Mouse (Mus musculus): ENCODE measurements at regions not wholly inside any gene's neighbourhood (a gene's known extent, or its start where the extent isn't known, plus 50 kb on each side); places are given as distances from the start of the nearest gene placed in this dataset.
A peak's percentile ranks its signal among the peaks of the same experiment; 100 is the strongest.

- DNase-seq (ENCODE audit: low spot score): no peak
Observed at GRCm38 (mm10) chr10:41018888-41019287, 53.2 kb downstream of the Gpr6 start.

GRCm38 (mm10) chr10:41016547-41016946 lies 55.5 kb downstream of the Gpr6 start:
- DNase-seq (ENCODE audit: low spot score): no peak

DNA sequence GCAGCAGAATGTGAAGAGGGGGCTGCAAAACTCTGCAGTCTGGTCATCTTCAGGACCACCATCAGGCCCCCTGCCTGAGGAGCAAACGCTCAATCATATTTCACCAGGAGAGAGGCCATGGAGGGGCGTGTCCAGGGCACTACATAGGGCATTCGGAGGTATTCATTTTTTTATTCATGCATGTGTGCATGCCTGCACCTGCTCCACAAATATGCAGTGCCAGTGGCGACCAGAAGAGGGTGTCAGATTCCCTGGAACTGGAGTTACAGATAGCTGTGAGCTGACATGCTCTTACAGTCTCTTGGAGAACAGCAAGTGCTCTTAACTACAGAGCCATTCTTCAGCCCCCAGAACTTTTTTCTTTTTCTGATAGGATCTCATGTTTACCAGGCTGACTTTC lies 56.4 kb downstream of the Gpr6 start:
- DNase-seq (ENCODE audit: low spot score): peak; percentile 42

GRCm38 (mm10) chr10:41010585-41010984 lies 61.5 kb downstream of the Gpr6 start:
- DNase-seq (ENCODE audit: low spot score): no peak

DNA sequence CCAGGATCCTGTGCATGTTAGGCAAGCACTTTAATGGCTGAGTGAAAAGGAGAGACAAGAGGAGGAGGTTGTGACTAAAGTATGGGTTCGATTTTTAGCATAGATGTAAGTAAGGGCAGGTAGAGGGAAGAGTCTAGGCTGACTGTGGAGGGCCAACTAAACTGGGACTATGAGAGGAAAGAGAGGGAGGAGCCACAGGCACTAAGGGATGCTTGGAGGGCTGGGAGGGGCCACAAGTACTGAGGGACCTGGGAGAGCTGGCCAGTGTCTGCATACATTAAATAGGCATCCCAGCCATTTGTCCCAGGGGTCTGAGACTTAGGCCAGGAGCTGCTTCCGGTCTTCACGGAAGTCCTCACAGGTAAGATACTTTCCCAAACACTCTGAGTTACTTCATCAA lies 64.2 kb downstream of the Gpr6 start:
- no peak for DNase-seq (ENCODE audit: low spot score)

DNA sequence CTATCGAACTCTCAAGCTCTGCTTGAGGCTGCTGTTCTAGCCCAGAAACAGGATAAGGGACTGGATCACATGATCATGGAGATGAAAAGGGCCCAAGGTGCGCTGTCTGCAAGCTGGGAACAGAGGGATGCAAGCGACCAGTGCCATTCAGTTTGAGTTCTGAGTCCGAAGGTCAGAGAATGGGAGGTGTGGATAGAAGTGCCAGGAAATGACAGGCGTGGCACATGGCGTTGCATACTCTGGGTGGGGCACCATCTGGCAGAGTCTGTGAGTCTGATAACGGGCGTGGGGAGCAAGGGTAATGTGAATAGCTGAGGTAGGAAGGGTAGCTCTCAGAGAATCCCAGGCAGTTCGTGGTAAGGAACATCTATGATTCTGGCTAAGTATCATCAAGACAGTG lies 65.5 kb downstream of the Gpr6 start:
- DNase-seq (ENCODE audit: low spot score): no peak

DNA sequence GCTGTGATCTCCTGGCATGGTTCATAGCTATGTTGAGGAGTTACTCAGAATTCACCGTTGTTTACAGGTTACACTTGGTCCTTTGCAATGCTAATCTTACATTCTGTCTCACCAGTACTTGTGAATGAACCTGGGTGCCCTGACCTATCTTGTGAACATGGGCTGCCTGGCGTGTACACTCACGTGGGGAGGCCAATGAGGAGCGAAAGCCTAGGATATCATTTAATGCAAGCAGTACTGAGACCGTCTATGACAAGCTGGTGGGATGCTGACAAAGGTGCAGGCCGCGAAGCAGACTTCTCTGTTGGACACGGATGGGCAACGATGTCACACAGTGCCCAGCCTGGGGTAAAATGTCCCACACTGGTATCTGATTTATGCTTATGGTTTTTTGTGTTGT lies 66.3 kb downstream of the Gpr6 start:
- no peak for DNase-seq (ENCODE audit: low spot score)

DNA sequence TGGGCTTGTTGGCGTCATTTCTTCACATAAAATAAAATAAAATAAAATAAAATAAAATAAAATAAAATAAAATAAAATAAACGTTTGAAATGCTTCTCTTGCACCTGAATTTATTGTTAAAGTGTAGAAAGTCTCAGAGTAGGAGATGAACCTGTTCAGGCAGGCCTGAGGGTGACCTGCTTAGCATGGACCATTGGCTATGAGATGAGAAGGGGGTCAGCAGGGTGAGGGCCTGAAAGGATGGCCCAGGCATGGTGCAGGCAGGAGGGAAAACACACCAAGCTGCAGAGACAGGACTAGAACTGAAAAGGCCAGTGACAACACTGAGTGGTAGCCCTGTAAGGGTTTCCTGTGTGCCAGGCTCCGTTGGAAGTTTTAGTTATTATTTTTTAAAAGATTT lies 67.3 kb downstream of the Gpr6 start:
- no peak for DNase-seq (ENCODE audit: low spot score)

DNA sequence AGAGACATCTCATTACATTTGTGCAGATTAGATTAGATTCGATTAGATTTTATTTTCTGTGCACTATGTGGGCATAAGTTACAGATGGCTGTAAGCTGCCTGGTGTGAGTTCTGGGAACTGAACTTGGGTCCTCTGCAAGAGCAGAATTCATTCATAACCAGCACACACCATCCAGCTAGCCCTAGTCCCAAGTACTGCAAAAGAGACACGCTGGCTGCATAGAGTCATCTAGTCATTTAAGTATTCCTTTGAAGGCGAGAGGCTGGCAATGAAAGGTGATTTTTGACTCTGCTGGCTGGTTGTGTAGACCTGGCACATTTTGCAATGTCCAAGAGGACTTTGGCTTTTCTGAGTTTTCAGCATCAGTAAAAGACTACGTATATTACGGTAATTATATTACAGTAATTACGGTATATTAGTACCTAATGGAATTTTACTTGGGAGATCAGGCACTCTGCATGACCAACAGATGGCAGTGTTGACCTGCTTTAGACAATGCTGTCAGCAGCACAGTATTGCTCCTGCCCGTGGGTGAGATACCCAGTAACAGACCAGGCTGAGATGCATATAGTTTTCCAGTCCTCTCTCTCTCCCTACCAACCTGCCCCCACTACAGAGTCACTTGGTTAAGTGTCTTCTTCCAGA lies 67.9 kb downstream of the Gpr6 start:
- DNase-seq (ENCODE audit: low spot score): peak; percentile 87

GRCm38 (mm10) chr10:41003197-41003596 lies 68.9 kb downstream of the Gpr6 start:
- no peak for DNase-seq (ENCODE audit: low spot score)

DNA sequence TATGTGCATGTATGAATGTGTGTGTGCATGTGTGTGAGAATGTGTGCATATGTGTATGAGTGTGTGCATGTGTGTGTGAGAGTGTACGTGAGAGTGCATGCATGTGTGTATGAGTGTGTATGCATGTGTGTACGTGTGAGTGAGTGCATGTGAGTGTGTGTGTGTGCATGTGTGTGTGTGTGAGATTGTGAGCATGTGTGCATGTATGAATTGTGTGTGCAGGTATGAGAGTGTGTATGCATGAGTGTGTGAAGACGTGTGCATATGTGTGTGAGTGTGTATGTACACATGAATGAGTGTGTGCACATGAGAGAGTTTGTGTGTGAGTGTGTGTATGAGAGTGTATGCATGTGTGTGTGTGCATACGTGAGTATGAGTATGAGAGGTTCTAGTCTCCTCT lies 71.1 kb downstream of the Gpr6 start:
- DNase-seq (ENCODE audit: low spot score): no peak

DNA sequence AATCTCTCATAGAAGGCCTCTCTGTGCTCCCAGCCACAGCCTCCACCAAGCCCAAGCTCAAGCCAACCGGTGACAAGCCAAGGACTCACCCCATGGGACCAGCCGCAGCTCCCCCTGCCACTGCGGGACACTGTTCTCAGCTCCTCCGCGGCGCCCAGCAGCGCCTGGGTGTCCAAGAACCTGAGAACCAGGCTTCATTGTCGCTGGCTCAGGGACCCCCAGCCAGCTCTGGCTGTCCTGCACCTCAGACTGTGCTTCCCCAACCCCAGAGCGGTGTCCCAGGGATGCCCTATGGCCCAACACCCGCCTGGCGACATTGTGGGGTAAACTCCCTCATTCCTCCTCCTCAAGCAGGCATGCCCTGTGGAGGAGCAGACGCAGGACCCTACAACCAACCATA lies 72.6 kb downstream of the Gpr6 start:
- DNase-seq (ENCODE audit: low spot score): no peak

DNA sequence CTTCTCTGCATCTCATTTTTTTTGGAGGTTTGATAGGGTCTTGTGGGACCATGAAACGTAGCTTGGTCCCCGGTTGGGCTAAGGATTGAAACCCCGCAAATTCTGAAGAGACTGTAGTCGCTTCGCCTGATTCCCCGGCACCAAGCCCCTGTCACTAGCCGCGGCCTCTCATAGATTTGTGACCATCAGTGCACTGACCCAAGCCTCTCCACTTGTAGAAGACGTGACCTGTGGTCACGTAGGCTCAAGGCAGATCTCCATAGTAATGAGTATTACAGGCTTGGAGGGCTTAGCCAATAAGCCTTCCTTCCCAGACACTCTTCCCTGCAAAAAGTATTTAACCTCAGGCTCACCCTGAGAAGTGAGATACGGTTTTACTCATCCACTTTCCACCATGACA lies 73.3 kb downstream of the Gpr6 start:
- DNase-seq (ENCODE audit: low spot score): no peak

DNA sequence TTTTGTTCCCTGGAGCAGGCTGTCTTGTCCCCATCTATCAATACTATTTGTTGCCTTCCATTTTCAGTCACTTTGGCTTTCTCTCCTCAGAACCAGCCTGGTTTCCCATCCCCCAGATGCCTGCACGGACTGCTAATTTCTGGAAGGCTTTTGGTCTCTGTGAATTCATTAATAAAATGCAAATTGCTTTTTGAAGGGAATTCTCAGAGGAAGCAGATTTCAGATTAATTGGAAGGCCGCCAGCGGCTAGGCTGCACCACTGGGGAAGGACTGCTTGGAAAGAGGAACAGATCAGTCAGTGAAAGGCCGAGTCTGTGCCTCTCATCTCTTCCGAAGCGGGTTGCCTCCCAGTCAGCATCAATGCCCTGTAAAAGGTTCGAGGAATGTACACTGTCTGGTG lies 73.8 kb downstream of the Gpr6 start:
- no peak for DNase-seq (ENCODE audit: low spot score)

- no peak for DNase-seq (ENCODE audit: low spot score)
Observed at GRCm38 (mm10) chr10:40997606-40998005, 74.5 kb downstream of the Gpr6 start.

Data from adipocyte (in vitro differentiated cells).